Mouse (Mus musculus) urinary bladder, postnatal 36 days (tissue): Measurements from ENCODE around the gene Gm1604a.
A peak's percentile ranks its signal among the peaks of the same experiment; 100 is the strongest.
"Not testable (repeated sequence)": the region's sequence is repeated elsewhere in the genome, so short reads cannot be mapped to it uniquely, and the experiment has no call there.

Source experiments
- DNase-seq, 2 experiments: peaks; one replicate each; pipeline ENCODE4 v3.0.0; 2022; ENCODE audit warnings: low spot score in 2 of 2, mixed read lengths in 1 of 2

The Gm1604a gene

GRCm38 (mm10) chr17:7068997-7069539, 43.7 kb downstream of the Gm1604a start:
- not testable (repeated sequence) for DNase-seq

- not testable (repeated sequence) for DNase-seq
Measured at GRCm38 (mm10) chr17:7069561-7070240, 44.3 kb downstream of the Gm1604a start.

GRCm38 (mm10) chr17:7074494-7074893, 49.1 kb downstream of the Gm1604a start:
- peak; percentile 4 to 26 for DNase-seq

- DNase-seq, result not testable (repeated sequence)
Measured at GRCm38 (mm10) chr17:7075519-7075918, 50.2 kb downstream of the Gm1604a start.

- DNase-seq, result peak; percentile 18 to 48
Measured at GRCm38 (mm10) chr17:7079558-7079957, 54.2 kb downstream of the Gm1604a start.

GRCm38 (mm10) chr17:7084523-7084922, 59.2 kb downstream of the Gm1604a start:
- DNase-seq, result not testable (repeated sequence)

- not testable (repeated sequence) for DNase-seq
Measured at GRCm38 (mm10) chr17:7085469-7086168, 60.3 kb downstream of the Gm1604a start.

- not testable (repeated sequence) for DNase-seq
Measured at GRCm38 (mm10) chr17:7086836-7087235, 61.5 kb downstream of the Gm1604a start.

- DNase-seq, result not testable (repeated sequence)
Measured at GRCm38 (mm10) chr17:7097835-7098519, 72.6 kb downstream of the Gm1604a start.

GRCm38 (mm10) chr17:7099096-7099495, 73.7 kb downstream of the Gm1604a start:
- DNase-seq, result not testable (repeated sequence)

- DNase-seq, result not testable (repeated sequence)
Measured at GRCm38 (mm10) chr17:7102945-7103344, 77.6 kb downstream of the Gm1604a start.

GRCm38 (mm10) chr17:7111658-7112057, 86.3 kb downstream of the Gm1604a start:
- not testable (repeated sequence) for DNase-seq

- DNase-seq, result not testable (repeated sequence)
Measured at GRCm38 (mm10) chr17:7116265-7116664, 90.9 kb downstream of the Gm1604a start.

GRCm38 (mm10) chr17:7120835-7121234, 95.5 kb downstream of the Gm1604a start:
- not testable (repeated sequence) for DNase-seq

- not testable (repeated sequence) for DNase-seq
Measured at GRCm38 (mm10) chr17:7122554-7122953, 97.2 kb downstream of the Gm1604a start.

- not testable (repeated sequence) for DNase-seq
Measured at GRCm38 (mm10) chr17:7126475-7126874, 101.1 kb downstream of the Gm1604a start.

- DNase-seq, result not testable (repeated sequence)
Measured at GRCm38 (mm10) chr17:7134002-7134401, 108.6 kb downstream of the Gm1604a start.

- not testable (repeated sequence) for DNase-seq
Measured at GRCm38 (mm10) chr17:7135277-7135676, 109.9 kb downstream of the Gm1604a start.
